Mouse (Mus musculus) monocyte, adult 5-6 weeks (primary cell): ENCODE data around the gene Cops3. TPM values are rescaled to one million over a fixed set of nuclear protein-coding genes. Genes with fewer than 3 reads are reported as not detected.
A peak's percentile ranks its signal among the peaks of the same experiment; 100 is the strongest.
"Not testable (repeated sequence)": the region's sequence is repeated elsewhere in the genome, so short reads cannot be mapped to it uniquely, and the experiment has no call there.

Experiments used
- ATAC-seq: fragments of 153-309, 156-312 bp; replicated peaks from 2 replicates; pipeline ENCODE4 v1.8.0; 2017; ENCODE audit warnings: mild to moderate bottlenecking; ENCODE audit not compliant: low TSS enrichment, insufficient number of reproducible peaks, severe bottlenecking, poor library complexity, low FRiP score
- total RNA-seq: library from RNA; stranded (forward); fragments of 200-1000, 200-491, 200-594 nt; gene quantifications from 3 replicates; pipeline ENCODE4 v1.2.3, GENCODE M21; 2017

Gene Cops3
- total RNA-seq: 92.3 to 107 TPM (median 102 TPM) in 3 replicates

DNA sequence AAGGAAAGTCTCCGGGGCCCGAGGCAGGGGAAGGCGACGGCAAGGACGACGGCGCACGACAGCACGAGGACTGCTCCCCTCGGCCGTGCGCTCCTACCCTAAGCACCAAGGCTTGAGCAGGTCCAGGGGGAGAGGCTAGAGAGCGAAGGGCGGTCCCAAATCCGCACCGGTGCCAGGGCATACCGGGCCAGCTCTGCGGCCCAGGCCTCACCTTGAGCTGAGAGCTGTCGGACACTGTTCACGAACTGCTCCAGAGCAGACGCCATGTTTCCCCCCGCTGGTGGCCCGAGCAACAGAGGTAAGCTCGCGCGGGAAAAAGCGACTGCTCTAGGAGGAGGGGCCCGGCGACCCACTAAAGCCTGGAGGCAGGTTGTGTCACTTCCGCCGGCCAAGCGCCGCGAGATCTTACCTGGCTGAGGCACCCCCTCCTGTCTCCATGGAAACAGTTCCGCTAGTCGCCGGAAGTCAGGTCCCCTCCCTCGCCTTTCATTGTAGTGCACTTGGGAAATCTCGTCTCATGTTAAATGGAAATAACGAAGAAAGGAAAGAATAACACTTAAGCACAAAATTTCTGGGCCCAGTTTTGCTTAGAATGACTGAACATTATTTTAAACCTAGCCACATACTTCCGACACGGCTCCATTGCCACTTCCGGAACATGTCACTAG is at the start of gene Cops3:
TSS of gene Cops3 (minus strand) at position 380 of the 668 bp plus-strand sequence.
- ATAC-seq: peak; percentile 93

GRCm38 (mm10) chr11:59888151-59888550 is 48.5 kb upstream of the Cops3 start:
- ATAC-seq: no peak

DNA sequence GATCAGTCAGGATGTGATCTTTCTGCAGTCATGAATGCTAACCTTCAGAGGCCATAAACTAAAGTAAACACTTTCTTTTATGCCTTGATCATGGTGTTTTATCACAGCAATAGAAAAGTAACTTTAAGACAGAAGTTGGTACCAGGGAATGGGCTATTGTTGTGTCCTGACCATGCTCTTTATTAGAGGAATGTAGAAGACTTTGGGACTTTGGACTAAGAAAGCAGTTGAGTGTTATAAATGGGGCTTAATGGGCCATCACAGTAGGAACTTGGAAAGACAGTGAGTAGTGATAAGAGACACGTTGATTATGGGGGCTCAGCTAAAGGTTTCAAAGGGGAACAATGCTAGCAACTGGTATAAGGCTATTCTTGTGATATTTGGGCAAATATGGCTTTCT is 47.3 kb upstream of the Cops3 start:
- ATAC-seq: no peak

- ATAC-seq: no peak
Measured at GRCm38 (mm10) chr11:59885217-59885986, 45.8 kb upstream of the Cops3 start.

DNA sequence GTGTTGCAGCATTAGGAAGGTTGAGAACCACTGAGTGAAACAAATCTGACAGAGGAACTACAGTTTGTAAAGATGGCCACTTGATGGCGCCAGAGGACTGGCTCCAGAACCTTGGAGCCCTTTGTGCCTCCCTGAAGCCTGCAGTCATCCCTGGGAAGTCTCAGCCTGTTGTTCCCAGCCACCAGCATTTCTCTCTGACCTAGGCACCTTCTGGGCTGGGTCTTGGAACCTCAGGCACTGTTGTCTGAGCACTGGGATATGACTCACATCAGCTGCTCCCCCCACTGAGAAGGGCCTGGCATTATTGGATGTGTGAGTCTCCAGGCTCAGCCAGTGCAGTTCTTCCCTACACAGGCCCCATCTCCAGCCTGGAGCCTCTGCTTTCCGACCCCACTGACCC is 40.4 kb upstream of the Cops3 start:
- peak; percentile 38; the same call in 1 of the 2 replicates for ATAC-seq

DNA sequence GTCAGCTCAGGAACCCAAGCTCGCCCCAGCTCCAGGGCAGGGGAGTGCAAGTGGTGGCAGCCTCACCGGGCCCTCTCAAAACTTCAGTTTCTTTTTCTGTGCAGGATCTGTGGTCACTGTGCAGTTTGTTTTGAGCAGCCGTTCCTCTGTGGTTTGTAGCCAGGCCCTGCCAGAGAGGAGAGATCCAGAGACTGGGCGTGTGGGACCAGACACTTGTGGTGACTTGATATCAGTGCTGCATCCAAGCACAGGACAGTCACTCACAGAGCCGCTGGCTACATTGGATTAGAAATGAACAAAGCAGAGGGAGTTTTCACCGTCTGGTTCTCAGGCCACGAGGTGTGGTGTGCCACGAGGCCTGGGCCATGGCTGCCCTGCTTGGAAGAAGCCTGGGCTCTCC is 32.5 kb upstream of the Cops3 start:
- ATAC-seq: no peak

GRCm38 (mm10) chr11:59864316-59864715 is 24.7 kb upstream of the Cops3 start:
- no peak for ATAC-seq

DNA sequence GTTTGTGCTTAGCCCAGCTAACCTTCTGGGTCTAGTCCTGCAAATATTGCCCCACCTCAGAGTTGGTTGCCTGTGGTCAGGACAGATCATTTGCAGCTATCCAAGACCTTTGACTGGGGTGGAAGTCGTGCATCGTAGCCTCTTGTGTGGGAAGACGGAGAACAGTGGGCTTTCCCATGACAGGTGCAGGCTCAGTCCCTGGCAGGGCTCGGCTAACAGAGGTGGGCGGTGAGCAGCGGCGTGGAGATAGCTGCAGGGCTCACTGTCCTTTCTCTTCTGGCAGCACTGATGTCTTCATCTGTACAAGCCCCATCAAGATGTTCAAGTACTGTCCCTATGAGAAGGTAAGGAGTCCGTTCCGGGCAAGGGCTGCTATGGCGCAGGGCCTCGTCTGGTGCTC is 20.8 kb upstream of the Cops3 start:
- no peak for ATAC-seq

GRCm38 (mm10) chr11:59852865-59853264 is 13.2 kb upstream of the Cops3 start:
- ATAC-seq: no peak

DNA sequence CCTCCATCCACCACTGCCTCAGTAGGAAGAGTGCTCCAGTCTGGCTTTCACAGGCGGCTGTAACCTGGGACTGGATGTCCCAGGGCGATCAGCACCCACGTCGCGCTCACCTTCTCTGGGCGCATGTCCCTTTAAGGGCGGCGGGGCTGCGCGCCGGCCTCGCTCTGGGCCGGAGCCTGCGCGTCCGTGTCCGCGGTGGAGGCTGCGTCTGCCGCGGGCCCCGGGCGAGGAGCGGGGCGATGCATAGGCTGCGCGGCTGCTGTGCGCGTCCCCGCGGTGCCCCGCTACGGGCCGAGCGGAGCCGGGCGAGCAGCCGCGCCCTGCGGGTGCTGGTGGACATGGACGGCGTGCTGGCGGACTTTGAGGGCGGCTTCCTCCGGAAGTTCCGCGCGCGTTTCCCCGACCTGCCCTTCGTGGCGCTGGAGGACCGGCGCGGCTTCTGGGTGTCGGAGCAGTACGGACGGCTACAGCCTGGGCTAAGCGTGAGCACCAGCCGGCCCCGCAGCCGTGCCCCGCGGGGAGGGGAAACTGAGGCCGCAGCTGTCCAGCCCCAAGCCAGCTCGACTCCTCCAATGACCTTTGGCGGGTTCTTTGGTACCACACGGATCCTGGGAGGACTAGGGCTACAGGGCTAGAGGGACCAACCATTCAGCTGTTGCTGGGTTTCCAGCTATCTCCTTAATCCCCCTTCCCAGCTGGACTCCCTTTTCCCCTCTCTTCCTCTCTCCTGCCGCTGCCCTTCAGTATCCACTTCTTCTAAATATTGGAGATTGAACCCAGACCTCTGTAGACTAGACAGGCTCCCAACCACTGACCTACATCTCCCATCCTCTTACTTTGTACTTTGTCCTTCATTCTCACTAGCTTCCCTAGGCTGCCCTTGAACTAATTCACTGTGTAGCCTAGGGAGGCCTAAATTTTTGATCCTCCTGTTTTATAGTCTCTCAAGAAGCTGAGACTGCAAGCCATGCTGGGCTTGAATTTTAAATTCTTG is 8.6 kb upstream of the Cops3 start:
- peak; percentile 64 for ATAC-seq

- no peak for ATAC-seq
Measured at GRCm38 (mm10) chr11:59847131-59847530, 7.5 kb upstream of the Cops3 start.

- ATAC-seq: no peak
Measured at GRCm38 (mm10) chr11:59846311-59846710, 6.7 kb upstream of the Cops3 start.

DNA sequence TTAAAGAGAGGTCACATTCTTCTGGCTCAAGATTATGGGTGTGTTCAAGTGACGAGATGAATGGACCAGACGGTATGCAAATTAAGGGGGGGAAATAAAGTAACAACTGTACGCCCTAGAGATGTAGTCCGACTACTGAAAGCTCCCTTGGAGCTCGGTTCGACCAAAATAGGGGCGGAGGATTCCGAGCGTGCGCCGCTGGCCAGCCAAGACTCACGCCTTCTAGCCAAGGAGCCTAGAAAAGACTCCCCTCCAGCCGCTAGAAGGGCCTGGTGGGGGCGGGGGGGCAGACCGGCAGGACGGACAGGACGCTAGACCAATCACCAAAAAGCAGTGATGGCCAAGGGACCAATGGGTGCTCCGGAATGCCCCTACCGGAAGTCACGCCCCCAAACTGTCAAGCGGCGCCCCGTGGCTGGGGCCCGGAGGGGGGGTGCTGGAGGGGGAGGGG is 605 bp downstream of the Cops3 start, which contains the start of gene Nt5m:
TSS of gene Nt5m (plus strand) at position 440 of the 451 bp plus-strand sequence.
- peak; percentile 92 for ATAC-seq

GRCm38 (mm10) chr11:59838426-59838825 is 1.2 kb downstream of the Cops3 start:
- ATAC-seq: no peak

- not testable (repeated sequence) for ATAC-seq
Measured at GRCm38 (mm10) chr11:59837789-59838188, 1.8 kb downstream of the Cops3 start.

GRCm38 (mm10) chr11:59821625-59822024 is 18.0 kb downstream of the Cops3 start:
- no peak for ATAC-seq

- ATAC-seq: no peak
Measured at GRCm38 (mm10) chr11:59817916-59818315, 21.7 kb downstream of the Cops3 start.

- ATAC-seq: no peak
Measured at GRCm38 (mm10) chr11:59815482-59816065, 24.1 kb downstream of the Cops3 start.
